Mouse (Mus musculus) neutrophil, adult 83 days (primary cell): ENCODE results near the gene Zfp964. TPM values are rescaled to one million over a fixed set of nuclear protein-coding genes. Genes with fewer than 3 reads are reported as not detected.

Experiments
- total RNA-seq, 2 experiments: library from RNA; stranded (reverse); gene quantifications; one replicate each; pipeline ENCODE4 v1.2.4; 2023

Zfp964 gene
- total RNA-seq = under 1 TPM; 0.11 to 0.38 TPM

DNA sequence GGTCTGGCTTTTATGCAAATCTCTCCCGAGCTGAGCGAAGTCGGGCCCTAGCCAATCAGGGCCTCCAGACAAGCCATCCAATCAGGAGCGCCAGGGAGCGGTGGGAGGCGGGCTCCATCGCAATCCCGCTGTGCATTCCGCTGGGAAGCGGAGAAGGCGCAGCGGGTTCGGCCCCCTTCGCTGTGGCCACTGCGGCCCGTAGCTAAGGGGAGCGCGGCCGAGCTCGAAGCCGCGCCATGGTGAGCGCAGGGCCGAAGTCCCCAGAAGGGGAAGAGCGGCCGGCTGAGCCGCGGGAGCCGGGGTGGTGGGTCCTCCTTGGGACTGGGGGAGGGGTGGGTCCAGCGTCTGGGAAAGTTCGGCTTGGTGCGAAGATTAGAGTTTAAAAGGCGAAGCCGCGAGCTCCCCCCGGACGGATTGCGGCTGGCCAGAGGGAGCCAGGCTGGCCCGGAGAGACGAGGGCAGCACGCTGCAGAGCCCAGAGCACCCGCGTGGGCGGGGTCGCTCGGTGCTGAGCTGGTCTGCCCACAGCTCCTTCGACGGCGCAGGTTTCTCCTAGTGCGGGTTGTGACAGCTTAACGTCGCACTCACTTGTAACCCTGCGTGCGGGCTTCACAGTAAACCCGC is at the start of gene Zfp964:
Zfp964 (plus strand) TSS at position 122 of the 624 bp plus-strand sequence.

GRCm38 (mm10) chr8:69625095-69625789 is 29.0 kb upstream of the Zfp964 start, which contains the start of gene Zfp868:
TSS of gene Zfp868 (minus strand) at chr8:69625548.

DNA sequence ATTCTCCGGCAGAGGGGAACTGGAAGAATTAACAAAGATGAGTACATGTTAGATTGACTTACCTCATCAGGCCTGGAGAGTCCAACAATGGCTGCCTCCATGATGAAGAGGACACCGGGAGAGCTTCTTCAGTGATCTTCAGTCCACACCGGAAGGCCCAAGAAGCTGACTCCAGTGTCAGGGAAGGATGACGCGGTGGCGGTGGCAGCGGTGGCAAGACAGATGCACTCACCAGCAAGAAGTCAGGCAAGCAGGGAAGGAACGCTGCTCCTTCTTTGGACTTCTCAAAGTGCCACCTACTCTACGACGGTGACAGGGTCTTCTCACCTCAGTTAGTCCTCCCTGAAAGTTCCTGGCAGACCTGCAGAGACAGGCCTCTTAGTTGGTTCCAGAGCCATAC is 56.3 kb downstream of the Zfp964 start, which contains the start of gene Zfp869:
Zfp869 (minus strand) TSS at position 101 of the 400 bp plus-strand sequence.

Other genes starting within 250 kb of the Zfp964 start
- gene Gm9495, start 200.9 kb upstream of the Zfp964 start, total RNA-seq = not detected
- not detected for gene Gm7697, start 131.5 kb upstream of the Zfp964 start, total RNA-seq
- gene Zfp868, start 28.9 kb upstream of the Zfp964 start, total RNA-seq = 10 to 100 TPM; 16.6 to 19.5 TPM
- gene Zfp869, start 56.2 kb downstream of the Zfp964 start, total RNA-seq = 10 to 100 TPM; 15.5 to 16.4 TPM
- gene Zfp963, start 95.5 kb downstream of the Zfp964 start, total RNA-seq = 1 to 10 TPM; 2.7 to 3.5 TPM
- gene Gm20422, start 120.4 kb downstream of the Zfp964 start, total RNA-seq = 1 to 10 TPM in 1 of 2 experiments, not detected in 1; 2.1 TPM
- 10 to 100 TPM; 27.9 to 31.3 TPM for gene Atp13a1, start 136.7 kb downstream of the Zfp964 start, total RNA-seq
- 10 to 100 TPM; 12.8 to 14.1 TPM for gene Zfp866, start 136.7 kb downstream of the Zfp964 start, total RNA-seq
- 100 to 1,000 TPM; 362 to 363 TPM for gene Gmip, start 154.2 kb downstream of the Zfp964 start, total RNA-seq
- 1 to 10 TPM; 3.5 TPM for gene Lpar2, start 167.9 kb downstream of the Zfp964 start, total RNA-seq
- 1 to 10 TPM; 1.5 to 2.0 TPM for gene Pbx4, start 178.0 kb downstream of the Zfp964 start, total RNA-seq
- gene Cilp2, start 233.2 kb downstream of the Zfp964 start, total RNA-seq = under 1 TPM in 1 of 2 experiments, not detected in 1; 0.07 TPM
- 1 to 10 TPM; 1.4 to 2.1 TPM for gene Tssk6, start 247.7 kb downstream of the Zfp964 start, total RNA-seq
- 10 to 100 TPM; 63.2 to 66.0 TPM for gene Ndufa13, start 248.1 kb downstream of the Zfp964 start, total RNA-seq
- gene Yjefn3, start 248.2 kb downstream of the Zfp964 start, total RNA-seq = 1 to 10 TPM; 2.5 to 2.9 TPM